Mouse (Mus musculus) intestine, embryonic 15.5 days (tissue): Measurements from ENCODE around the gene Cep170. TPM values are rescaled to one million over a fixed set of nuclear protein-coding genes. Genes with fewer than 3 reads are reported as not detected.

Experiments
- ATAC-seq: fragments of 200-750 bp; cut with Nextera tagmentation; 2 replicates; pipeline ENCODE4 v1.8.0; 2017; ENCODE audit warnings: moderate TSS enrichment, moderate library complexity
- H3K27ac ChIP-seq: fragments of 300-500 bp; sonication (generic); 2 replicates; pipeline ENCODE4 v1.5.1; 2015; ENCODE audit warnings: mild to moderate bottlenecking, inconsistent platforms
- H3K27me3 ChIP-seq: fragments of 300-500 bp; sonication (generic); replicated peaks from 2 replicates; pipeline ENCODE4 v1.6.1; 2015; ENCODE audit warnings: inconsistent platforms
- H3K36me3 ChIP-seq: fragments of 300-500 bp; sonication (generic); 2 replicates; pipeline ENCODE4 v1.6.1; 2015; ENCODE audit warnings: inconsistent platforms
- H3K4me1 ChIP-seq: fragments of 300-500 bp; sonication (generic); replicated peaks from 2 replicates; pipeline ENCODE4 v1.6.1; 2015; ENCODE audit warnings: inconsistent platforms
- H3K4me2 ChIP-seq: fragments of 300-500 bp; sonication (generic); replicated peaks from 2 replicates; pipeline ENCODE4 v1.6.1; 2015; ENCODE audit warnings: mild to moderate bottlenecking, inconsistent platforms
- H3K4me3 ChIP-seq: fragments of 300-500 bp; sonication (generic); replicated peaks from 2 replicates; pipeline ENCODE4 v1.5.1; 2015; ENCODE audit warnings: inconsistent platforms
- H3K9ac ChIP-seq: fragments of 300-500 bp; sonication (generic); 2 replicates; pipeline ENCODE4 v1.6.1; 2015; ENCODE audit warnings: inconsistent platforms
- H3K9me3 ChIP-seq: fragments of 300-500 bp; sonication (generic); 2 replicates; pipeline ENCODE4 v1.6.1; 2016; ENCODE audit warnings: inconsistent platforms
- WGBS: fragments of 180-500 bp; shearing (Covaris S2); methylation state at CpG from one replicate; pipeline ENCODE4 v1.1.7; 2015; 5-methylcytosine and 5-hydroxymethylcytosine counted together
- polyA plus RNA-seq: library from polyadenylated mRNA; unstranded; fragments of >200 nt; fragmentation: Nextera tagmentation; extraction: Ambion mirVana; gene quantifications from 2 replicates; pipeline ENCODE4 v1.2.1, GENCODE M21; 2015

The Cep170 gene
- polyA plus RNA-seq, 1 experiment from 2014 or later, result 17.6 TPM

- WGBS, result 75% methylated on average over 6 of the region's 6 CpGs
- no peak overlapping the region for H3K27ac ChIP-seq
- no peaks in the 10 kb centered on the region for H3K9me3 ChIP-seq
- H3K9ac ChIP-seq, result no peak overlapping the region
- no peak for ATAC-seq
- H3K4me2 ChIP-seq, result no peak overlapping the region; the same call in 1 of the 2 replicates
- no peaks in the 10 kb centered on the region for H3K36me3 ChIP-seq
- H3K4me3 ChIP-seq, result no peak overlapping the region
- H3K4me1 ChIP-seq, result 0 out of 2 replicates have a peak, but pooled peaks cover 3% of the 10 kb centered on the region
- no peaks in the 10 kb centered on the region for H3K27me3 ChIP-seq
Observed at GRCm38 (mm10) chr1:176834880-176835279, 21.0 kb upstream of the Cep170 start.

- Histone ChIP-seq H3K9ac (no peak overlapping the region), H3K4me2 (no peak overlapping the region), H3K9me3 (no peaks in the 10 kb centered on the region), H3K4me1 (0 out of 2 replicates have a peak, but pooled peaks cover 3% of the 10 kb centered on the region), H3K36me3 (no peaks in the 10 kb centered on the region), H3K4me3 (no peak overlapping the region), H3K27ac (no peak overlapping the region), H3K27me3 (no peaks in the 10 kb centered on the region)
- WGBS, result 74% methylated on average over 3 of the region's 3 CpGs
- no peak for ATAC-seq
Observed at GRCm38 (mm10) chr1:176833948-176834347, 20.1 kb upstream of the Cep170 start.

GRCm38 (mm10) chr1:176833257-176833656, 19.4 kb upstream of the Cep170 start:
- no peak overlapping the region for H3K4me3 ChIP-seq
- H3K9ac ChIP-seq, result no peak overlapping the region
- H3K4me1 ChIP-seq, result 0 out of 2 replicates have a peak, but pooled peaks cover 3% of the 10 kb centered on the region
- ATAC-seq, result no peak
- H3K27me3 ChIP-seq, result no peaks in the 10 kb centered on the region
- no peaks in the 10 kb centered on the region for H3K9me3 ChIP-seq
- no peak overlapping the region for H3K27ac ChIP-seq
- H3K4me2 ChIP-seq, result no peak overlapping the region
- no peaks in the 10 kb centered on the region for H3K36me3 ChIP-seq

GRCm38 (mm10) chr1:176832607-176833006, 18.7 kb upstream of the Cep170 start:
- Histone ChIP-seq H3K4me2 (no peak overlapping the region), H3K27me3 (no peaks in the 10 kb centered on the region), H3K4me3 (no peak overlapping the region), H3K27ac (no peak overlapping the region), H3K36me3 (no peaks in the 10 kb centered on the region), H3K4me1 (0 out of 2 replicates have a peak, but pooled peaks cover 3% of the 10 kb centered on the region), H3K9ac (no peak overlapping the region), H3K9me3 (no peaks in the 10 kb centered on the region)
- WGBS, result 63% methylated on average over 8 of the region's 8 CpGs
- no peak for ATAC-seq

- H3K36me3 ChIP-seq, result no peaks in the 10 kb centered on the region
- 84% methylated on average over 2 of the region's 2 CpGs for WGBS
- no peak overlapping the region for H3K9ac ChIP-seq
- H3K9me3 ChIP-seq, result no peaks in the 10 kb centered on the region
- ATAC-seq, result no peak
- no peak overlapping the region for H3K27ac ChIP-seq
- no peak overlapping the region for H3K4me3 ChIP-seq
- H3K4me1 ChIP-seq, result 0 out of 2 replicates have a peak, but pooled peaks cover 3% of the 10 kb centered on the region
- H3K4me2 ChIP-seq, result no peak overlapping the region
- no peaks in the 10 kb centered on the region for H3K27me3 ChIP-seq
Observed at GRCm38 (mm10) chr1:176832071-176832470, 18.2 kb upstream of the Cep170 start.

GRCm38 (mm10) chr1:176828666-176829065, 14.8 kb upstream of the Cep170 start:
- Histone ChIP-seq H3K27ac (no peak overlapping the region), H3K9ac (no peak overlapping the region), H3K36me3 (peaks cover 2% of the 10 kb centered on the region; the same call in 1 of the 2 replicates), H3K4me1 (peaks cover 4% of the 10 kb centered on the region; the same call in 1 of the 2 replicates), H3K9me3 (no peaks in the 10 kb centered on the region), H3K4me3 (no peak overlapping the region), H3K27me3 (no peaks in the 10 kb centered on the region), H3K4me2 (no peak overlapping the region)
- WGBS, result 91% methylated on average over 12 of the region's 12 CpGs
- no peak for ATAC-seq

GRCm38 (mm10) chr1:176827945-176828485, 14.1 kb upstream of the Cep170 start:
- no peak overlapping the region for H3K9ac ChIP-seq
- no peaks in the 10 kb centered on the region for H3K9me3 ChIP-seq
- no peak overlapping the region for H3K27ac ChIP-seq
- H3K27me3 ChIP-seq, result no peaks in the 10 kb centered on the region
- H3K4me3 ChIP-seq, result no peak overlapping the region
- WGBS, result 71% methylated on average over 5 of the region's 5 CpGs
- H3K36me3 ChIP-seq, result peaks cover 2% of the 10 kb centered on the region; the same call in 1 of the 2 replicates
- H3K4me1 ChIP-seq, result peaks cover 5% of the 10 kb centered on the region; the same call in 1 of the 2 replicates
- no peak for ATAC-seq
- no peak overlapping the region for H3K4me2 ChIP-seq

- H3K36me3 ChIP-seq, result peaks cover 2% of the 10 kb centered on the region; the same call in 1 of the 2 replicates
- WGBS, result 58% methylated on average over 4 of the region's 4 CpGs
- peak; percentile 45; the same call in 1 of the 2 replicates for ATAC-seq
Observed at GRCm38 (mm10) chr1:176827365-176827764, 13.5 kb upstream of the Cep170 start.

GRCm38 (mm10) chr1:176826931-176827330, 13.1 kb upstream of the Cep170 start:
- Histone ChIP-seq H3K9ac (no peak overlapping the region), H3K9me3 (no peaks in the 10 kb centered on the region), H3K27ac (no peak overlapping the region), H3K4me2 (no peak overlapping the region), H3K4me3 (no peak overlapping the region), H3K4me1 (peaks cover 5% of the 10 kb centered on the region; the same call in 1 of the 2 replicates), H3K27me3 (no peaks in the 10 kb centered on the region), H3K36me3 (peaks cover 2% of the 10 kb centered on the region; the same call in 1 of the 2 replicates)
- WGBS, result 88% methylated on average over 4 of the region's 4 CpGs
- no peak for ATAC-seq

More at GRCm38 (mm10) chr1:176827365-176827764, 13.5 kb upstream of the Cep170 start:
- Histone ChIP-seq H3K4me2 (no peak overlapping the region), H3K27ac (no peak overlapping the region), H3K9me3 (no peaks in the 10 kb centered on the region), H3K4me3 (no peak overlapping the region), H3K27me3 (no peaks in the 10 kb centered on the region), H3K4me1 (peaks cover 5% of the 10 kb centered on the region; the same call in 1 of the 2 replicates), H3K9ac (no peak overlapping the region)

- ATAC-seq, result no peak
- H3K27me3 ChIP-seq, result no peaks in the 10 kb centered on the region
- no peak overlapping the region for H3K9ac ChIP-seq
- no peak overlapping the region for H3K4me3 ChIP-seq
- H3K27ac ChIP-seq, result no peak overlapping the region
- WGBS, result 82% methylated on average over 11 of the region's 11 CpGs
- no peaks in the 10 kb centered on the region for H3K9me3 ChIP-seq
- peaks cover 2% of the 10 kb centered on the region; the same call in 1 of the 2 replicates for H3K36me3 ChIP-seq
- peaks cover 5% of the 10 kb centered on the region; the same call in 1 of the 2 replicates for H3K4me1 ChIP-seq
- H3K4me2 ChIP-seq, result no peak overlapping the region
Observed at GRCm38 (mm10) chr1:176826186-176826585, 12.3 kb upstream of the Cep170 start.

GRCm38 (mm10) chr1:176825084-176825483, 11.2 kb upstream of the Cep170 start:
- Histone ChIP-seq H3K27ac (no peak overlapping the region), H3K9ac (no peak overlapping the region), H3K27me3 (no peaks in the 10 kb centered on the region), H3K4me3 (no peak overlapping the region), H3K4me1 (peaks cover 5% of the 10 kb centered on the region; the same call in 1 of the 2 replicates), H3K9me3 (no peaks in the 10 kb centered on the region), H3K36me3 (peaks cover 2% of the 10 kb centered on the region; the same call in 1 of the 2 replicates), H3K4me2 (no peak overlapping the region)
- WGBS, result 89% methylated on average over 4 of the region's 4 CpGs
- no peak for ATAC-seq

GRCm38 (mm10) chr1:176824611-176825010, 10.7 kb upstream of the Cep170 start:
- WGBS, result 90% methylated on average over 6 of the region's 6 CpGs
- no peak for ATAC-seq
- Histone ChIP-seq H3K4me1 (peaks cover 5% of the 10 kb centered on the region; the same call in 1 of the 2 replicates), H3K4me3 (no peak overlapping the region), H3K27me3 (no peaks in the 10 kb centered on the region), H3K4me2 (no peak overlapping the region), H3K36me3 (peaks cover 2% of the 10 kb centered on the region; the same call in 1 of the 2 replicates), H3K27ac (no peak overlapping the region), H3K9me3 (no peaks in the 10 kb centered on the region), H3K9ac (no peak overlapping the region)

GRCm38 (mm10) chr1:176823889-176824288, 10.0 kb upstream of the Cep170 start:
- no peaks in the 10 kb centered on the region for H3K9me3 ChIP-seq
- ATAC-seq, result no peak
- peaks cover 5% of the 10 kb centered on the region; the same call in 1 of the 2 replicates for H3K4me1 ChIP-seq
- no peak overlapping the region for H3K9ac ChIP-seq
- peaks cover 2% of the 10 kb centered on the region; the same call in 1 of the 2 replicates for H3K36me3 ChIP-seq
- H3K4me2 ChIP-seq, result no peak overlapping the region
- no peak overlapping the region for H3K27ac ChIP-seq
- WGBS, result 60% methylated on average over 8 of the region's 8 CpGs
- no peak overlapping the region for H3K4me3 ChIP-seq
- no peaks in the 10 kb centered on the region for H3K27me3 ChIP-seq
